Mouse (Mus musculus) kidney, embryonic 14.5 days (tissue): ENCODE data around the gene Tas2r115. TPM values are rescaled to one million over a fixed set of nuclear protein-coding genes. Genes with fewer than 3 reads are reported as not detected.
"Not testable (repeated sequence)": the region's sequence is repeated elsewhere in the genome, so short reads cannot be mapped to it uniquely, and the experiment has no call there.

Experiments used
- ATAC-seq: fragments of 200-750 bp; cut with Nextera tagmentation; 2 replicates; pipeline ENCODE4 v1.8.0; 2017; ENCODE audit warnings: moderate number of reproducible peaks, mild to moderate bottlenecking, moderate TSS enrichment, moderate library complexity; ENCODE audit not compliant: low FRiP score, low TSS enrichment
- H3K27ac ChIP-seq: fragments of 300-500 bp; sonication (generic); 2 replicates; pipeline ENCODE4 v1.5.1; 2014; ENCODE audit warnings: low read depth, mild to moderate bottlenecking, low read length, moderate library complexity, mixed read lengths
- H3K27me3 ChIP-seq: fragments of 300-500 bp; sonication (generic); 2 replicates; pipeline ENCODE4 v1.6.1; 2014; ENCODE audit warnings: mild to moderate bottlenecking, low read length; ENCODE audit not compliant: control insufficient read depth, insufficient read depth
- H3K36me3 ChIP-seq: fragments of 300-500 bp; sonication (generic); 2 replicates; pipeline ENCODE4 v1.6.1; 2014; ENCODE audit warnings: low read length, mixed read lengths; ENCODE audit not compliant: control insufficient read depth, insufficient read depth
- H3K4me1 ChIP-seq: fragments of 300-500 bp; sonication (generic); 2 replicates; pipeline ENCODE4 v1.6.1; 2014; ENCODE audit warnings: low read length, mixed read lengths; ENCODE audit not compliant: control insufficient read depth, insufficient read depth
- H3K4me2 ChIP-seq: fragments of 300-500 bp; sonication (generic); replicated peaks from 2 replicates; pipeline ENCODE4 v1.6.1; 2014; ENCODE audit warnings: low read depth, mild to moderate bottlenecking, low read length
- H3K4me3 ChIP-seq: fragments of 300-500 bp; sonication (generic); 2 replicates; pipeline ENCODE4 v1.5.1; 2014; ENCODE audit warnings: mild to moderate bottlenecking, low read length
- H3K9ac ChIP-seq: fragments of 300-500 bp; sonication (generic); 2 replicates; pipeline ENCODE4 v1.6.1; 2014; ENCODE audit warnings: low read depth, mild to moderate bottlenecking, low read length, moderate library complexity
- H3K9me3 ChIP-seq: fragments of 300-500 bp; sonication (generic); 2 replicates; pipeline ENCODE4 v1.6.1; 2016; ENCODE audit warnings: low read length; ENCODE audit not compliant: control insufficient read depth
- WGBS: fragments of 180-500 bp; shearing (Covaris S2); extraction: QIAGEN DNeasy Blood & Tissue Kit; methylation state at CpG from one replicate; pipeline ENCODE4 v1.1.7; 2014; 5-methylcytosine and 5-hydroxymethylcytosine counted together
- polyA plus RNA-seq: library from polyadenylated mRNA; unstranded; fragments of >200 nt; fragmentation: Nextera tagmentation; extraction: Ambion mirVana; gene quantifications from 2 replicates; pipeline ENCODE4 v1.2.1, GENCODE M21; 2014

The Tas2r115 gene
- polyA plus RNA-seq, result not detected in 2 replicates

DNA sequence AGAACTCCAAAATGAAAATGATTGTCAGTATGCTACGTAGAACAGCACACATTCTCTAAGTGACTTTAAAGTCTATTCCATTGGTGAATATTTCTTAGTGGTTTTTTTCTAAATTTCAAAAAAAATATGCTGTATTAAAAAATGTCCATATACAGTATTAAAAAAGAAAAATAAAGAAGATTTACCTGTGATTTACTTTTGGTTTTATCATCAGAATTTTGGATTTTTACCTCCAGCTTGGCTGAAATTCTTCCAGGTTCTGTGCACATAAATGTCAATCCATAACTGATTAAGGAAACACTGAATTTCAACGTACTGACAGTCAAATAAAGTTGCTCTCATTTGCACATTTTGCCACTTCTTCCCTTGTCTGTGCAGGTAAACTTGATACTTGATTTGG, at the start of gene Tas2r115:
Gene Tas2r115 (minus strand): TSS at position 101 of the 400 bp plus-strand sequence.
- no peaks in the 10 kb centered on the region for H3K27me3 ChIP-seq

DNA sequence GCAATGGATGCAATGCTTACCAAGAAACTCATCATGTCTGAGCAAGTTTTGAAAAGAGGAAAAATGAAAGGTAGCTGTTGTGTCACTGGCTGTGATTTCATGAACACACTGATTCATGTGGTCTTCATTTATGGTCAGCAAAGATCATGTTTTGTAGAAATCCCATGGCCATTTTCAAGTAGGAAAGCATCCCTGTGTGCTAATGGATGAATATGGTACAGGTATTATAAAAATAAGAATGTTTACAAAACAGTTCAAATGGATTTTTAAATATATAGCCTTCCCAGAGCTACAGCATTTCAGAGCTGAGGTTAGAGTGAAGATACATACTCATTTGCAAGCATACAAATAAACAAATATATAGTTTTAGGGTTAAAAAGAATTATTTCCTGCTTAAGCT, 40.2 kb upstream of the Tas2r115 start, which contains the start of gene Tas2r136:
Gene Tas2r136 (minus strand): TSS at position 101 of the 400 bp plus-strand sequence.
- Histone ChIP-seq H3K4me3 (no peak within 1 kb of the TSS), H3K27ac (no peak within 1 kb of the TSS), H3K9ac (no peak within 1 kb of the TSS), H3K9me3 (no peaks in the 10 kb centered on the region), H3K36me3 (no peaks in the 10 kb centered on the region), H3K4me1 (no peaks in the 10 kb centered on the region), H3K27me3 (no peaks in the 10 kb centered on the region), H3K4me2 (no peak within 1 kb of the TSS)
- ATAC-seq, result no peak

More for the DNA sequence above, at the start of gene Tas2r115:
- no peaks in the 10 kb centered on the region for H3K36me3 ChIP-seq
- H3K4me2 ChIP-seq, result no peak within 1 kb of the TSS
- WGBS, result 72% methylated on average over 2 of the region's 2 CpGs
- no peak within 1 kb of the TSS for H3K4me3 ChIP-seq
- no peaks in the 10 kb centered on the region for H3K9me3 ChIP-seq
- H3K9ac ChIP-seq, result no peak within 1 kb of the TSS
- ATAC-seq, result no peak
- no peak within 1 kb of the TSS for H3K27ac ChIP-seq
- no peaks in the 10 kb centered on the region for H3K4me1 ChIP-seq

DNA sequence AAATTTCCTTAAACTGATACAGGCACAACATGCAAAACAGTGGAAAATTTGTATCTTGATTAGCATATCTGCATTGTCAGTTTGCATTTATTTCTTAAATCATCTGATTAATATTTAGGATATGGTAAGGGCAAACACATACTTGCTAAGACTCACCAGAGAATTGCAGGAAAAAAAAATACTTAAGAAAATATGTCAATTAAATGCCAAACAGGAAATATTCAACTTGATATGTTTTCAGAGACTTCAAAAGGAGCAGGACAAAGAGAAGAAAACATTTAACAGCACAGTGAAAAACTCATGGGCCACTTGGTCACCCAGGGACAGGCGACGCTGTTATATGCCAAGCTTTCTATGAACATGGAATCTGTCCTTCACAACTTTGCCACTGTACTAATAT, 24.0 kb upstream of the Tas2r115 start, which contains the start of gene Tas2r102:
Gene Tas2r102 (plus strand): TSS at position 301 of the 400 bp plus-strand sequence.
- Histone ChIP-seq H3K27ac (no peak within 1 kb of the TSS), H3K9ac (no peak within 1 kb of the TSS), H3K27me3 (no peaks in the 10 kb centered on the region), H3K4me1 (no peaks in the 10 kb centered on the region), H3K4me2 (no peak within 1 kb of the TSS), H3K4me3 (no peak within 1 kb of the TSS), H3K36me3 (no peaks in the 10 kb centered on the region), H3K9me3 (no peaks in the 10 kb centered on the region)
- 92% methylated on average over 2 of the region's 2 CpGs for WGBS
- ATAC-seq, result no peak

DNA sequence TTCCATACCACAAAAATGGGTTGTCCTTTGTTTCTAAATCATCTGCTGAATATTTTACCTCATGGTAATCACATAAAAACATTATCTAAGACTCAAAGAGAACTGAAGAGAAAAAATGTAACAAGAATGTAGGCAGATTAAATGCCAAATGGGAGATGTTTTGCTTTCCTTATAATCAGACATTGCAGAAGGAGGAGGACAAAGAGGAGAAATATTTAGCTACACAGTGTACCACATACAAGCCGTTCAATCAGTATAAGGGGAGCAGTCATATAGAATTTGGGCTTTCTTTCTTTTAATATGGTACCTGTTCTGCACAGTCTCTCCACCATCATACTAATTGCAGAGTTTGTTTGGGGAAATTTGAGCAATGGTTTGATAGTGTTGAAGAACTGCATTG, 16.6 kb upstream of the Tas2r115 start, which contains the start of gene Tas2r124:
Gene Tas2r124 (plus strand): TSS at position 301 of the 400 bp plus-strand sequence.
- Histone ChIP-seq H3K9ac (no peak within 1 kb of the TSS), H3K27ac (no peak within 1 kb of the TSS), H3K9me3 (no peaks in the 10 kb centered on the region), H3K27me3 (no peaks in the 10 kb centered on the region), H3K4me3 (no peak within 1 kb of the TSS), H3K4me2 (no peak within 1 kb of the TSS), H3K4me1 (no peaks in the 10 kb centered on the region), H3K36me3 (no peaks in the 10 kb centered on the region)
- 87% methylated on average over 1 of the region's 1 CpGs for WGBS
- ATAC-seq, result no peak

DNA sequence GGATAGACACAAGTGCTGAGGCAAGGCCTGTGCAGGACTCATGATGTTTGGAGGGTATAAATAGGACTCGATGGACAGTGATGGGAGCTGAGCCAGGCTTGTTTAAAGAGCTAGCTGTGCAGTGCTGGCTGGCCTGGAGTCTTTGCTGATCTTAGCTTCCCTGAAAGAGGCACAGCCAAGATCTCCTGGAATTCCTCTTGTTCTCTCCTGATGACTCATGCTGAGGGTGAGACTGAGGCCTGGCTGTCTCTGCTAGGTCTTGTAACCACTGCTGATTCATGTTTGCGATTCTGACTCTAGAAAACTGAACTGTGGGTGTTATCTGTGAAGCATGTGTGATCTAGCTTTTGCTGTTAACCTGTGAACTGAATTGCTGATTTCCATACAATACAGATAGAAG, 12.4 kb upstream of the Tas2r115 start:
- Histone ChIP-seq H3K9me3 (no peaks in the 10 kb centered on the region), H3K4me1 (no peaks in the 10 kb centered on the region), H3K9ac (no peak overlapping the region), H3K36me3 (no peaks in the 10 kb centered on the region), H3K4me3 (no peak overlapping the region), H3K27ac (no peak overlapping the region), H3K27me3 (no peaks in the 10 kb centered on the region), H3K4me2 (no peak overlapping the region)
- WGBS, result 88% methylated on average over 2 of the region's 2 CpGs
- ATAC-seq, result no peak

DNA sequence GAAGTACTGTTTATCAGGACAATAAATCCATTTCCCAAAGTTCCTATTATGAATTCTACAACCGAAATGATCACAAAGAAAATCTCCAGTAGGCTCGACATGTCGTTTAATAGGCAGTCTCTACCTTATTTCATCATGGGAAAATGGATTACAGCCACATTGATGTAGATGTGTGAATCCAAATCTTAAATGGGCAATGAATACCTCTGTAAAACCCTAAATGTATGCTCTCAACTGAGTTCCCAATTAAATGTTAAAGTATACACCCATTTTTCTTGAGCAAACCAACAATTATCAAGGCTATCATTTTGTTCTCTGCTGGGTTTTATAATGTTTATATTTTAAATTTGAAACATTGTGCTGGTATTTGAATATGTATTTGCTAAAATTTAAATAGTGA, 26.0 kb downstream of the Tas2r115 start, which contains the start of gene Tas2r122:
Gene Tas2r122 (minus strand): TSS at position 101 of the 400 bp plus-strand sequence.
- H3K4me3 ChIP-seq, result no peak within 1 kb of the TSS
- H3K27ac ChIP-seq, result no peak within 1 kb of the TSS
- H3K9me3 ChIP-seq, result 0 out of 2 replicates have a peak, but pooled peaks cover 3% of the 10 kb centered on the region
- no peak for ATAC-seq
- no peaks in the 10 kb centered on the region for H3K36me3 ChIP-seq
- H3K27me3 ChIP-seq, result no peaks in the 10 kb centered on the region
- H3K9ac ChIP-seq, result no peak within 1 kb of the TSS
- WGBS, result 93% methylated on average over 3 of the region's 3 CpGs
- H3K4me1 ChIP-seq, result no peaks in the 10 kb centered on the region
- no peak within 1 kb of the TSS for H3K4me2 ChIP-seq

DNA sequence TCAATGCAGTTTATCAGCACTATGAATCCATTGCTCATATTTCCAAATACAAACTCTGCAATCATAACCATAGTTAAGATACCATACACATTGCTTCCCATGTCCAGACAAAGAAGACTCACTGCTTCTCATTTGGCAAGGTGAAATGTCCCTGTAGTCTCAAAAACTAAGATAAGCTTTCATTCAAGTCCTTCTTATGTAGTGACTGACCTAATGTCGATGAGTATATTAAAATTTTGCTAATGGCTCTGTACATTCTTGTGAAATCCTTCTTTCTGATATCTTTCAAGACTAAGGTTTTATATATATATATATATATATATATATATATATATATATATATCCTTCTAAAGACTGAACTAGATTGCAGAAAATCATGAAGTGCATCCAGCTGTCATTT, 36.9 kb downstream of the Tas2r115 start, which contains the start of gene Tas2r121:
Gene Tas2r121 (minus strand): TSS at position 101 of the 400 bp plus-strand sequence.
- 81% methylated on average over 1 of the region's 1 CpGs for WGBS

DNA sequence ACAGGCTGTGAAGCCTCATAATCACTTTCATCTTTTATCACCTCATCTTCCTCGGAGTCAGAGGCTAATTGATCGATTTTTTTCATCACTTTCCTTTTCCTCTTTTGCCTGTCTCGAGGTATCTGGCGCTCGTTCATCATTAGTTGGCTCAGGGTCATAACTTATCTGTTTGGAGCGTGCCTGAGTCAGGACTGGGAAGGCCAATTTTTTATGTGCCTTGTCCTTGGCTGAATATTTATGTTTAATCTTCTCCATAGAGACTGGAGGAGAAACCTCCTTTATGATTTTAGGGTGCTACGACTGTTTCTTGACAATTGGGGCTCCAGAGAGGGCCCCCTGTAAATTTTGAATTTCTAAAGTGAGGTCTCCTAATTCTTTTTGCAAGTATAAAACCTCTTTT, 46.2 kb downstream of the Tas2r115 start:
- ATAC-seq, H3K27me3 ChIP-seq, H3K9me3 ChIP-seq, H3K36me3 ChIP-seq, H3K4me1 ChIP-seq, H3K9ac ChIP-seq, H3K27ac ChIP-seq, H3K4me2 ChIP-seq, H3K4me3 ChIP-seq: not testable (repeated sequence)
- WGBS, result 78% methylated on average over 7 of the region's 7 CpGs

More for the DNA sequence above, 36.9 kb downstream of the Tas2r115 start, which contains the start of gene Tas2r121:
- no peaks in the 10 kb centered on the region for H3K4me1 ChIP-seq
- H3K36me3 ChIP-seq, result no peaks in the 10 kb centered on the region
- H3K27ac ChIP-seq, result no peak within 1 kb of the TSS
- H3K9ac ChIP-seq, result no peak within 1 kb of the TSS
- H3K27me3 ChIP-seq, result no peaks in the 10 kb centered on the region
- no peak within 1 kb of the TSS for H3K4me3 ChIP-seq
- H3K9me3 ChIP-seq, result no peaks in the 10 kb centered on the region
- H3K4me2 ChIP-seq, result no peak within 1 kb of the TSS
- no peak for ATAC-seq
